Mouse (Mus musculus): ENCODE measurements at regions not wholly inside any gene's neighbourhood (a gene's known extent, or its start where the extent isn't known, plus 50 kb on each side); places are given as distances from the start of the nearest gene placed in this dataset.

DNA sequence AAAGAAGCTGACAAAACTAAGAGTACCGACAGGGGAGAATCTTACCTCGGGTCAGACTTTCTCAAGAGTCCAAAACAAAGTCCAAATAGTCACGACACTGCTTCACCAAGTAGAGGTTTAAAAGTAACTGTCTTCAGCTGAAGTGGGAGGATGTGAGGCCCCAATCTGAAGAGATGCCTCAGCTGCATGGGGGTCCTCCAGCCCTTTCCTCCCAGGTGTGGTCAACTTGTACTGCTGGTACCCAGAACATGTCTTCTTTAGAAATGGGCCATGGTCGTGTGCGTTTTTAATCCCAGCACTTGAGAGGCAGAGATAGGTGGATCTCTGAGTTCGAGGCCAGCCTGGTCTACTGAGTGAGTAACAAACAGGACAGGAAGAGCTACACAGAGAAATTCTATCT, 247.6 kb downstream of the Cxcl12 start:
- no peak overlapping the region for H3K27ac ChIP-seq (ENCODE audit: low read depth, low read length)
- no peak for TF ChIP-seq CTCF (IDR thresholded peaks at IDR 0.05; ENCODE audit: low read depth)
- H3K4me1 ChIP-seq (ENCODE audit: insufficient read depth): no peaks in the 10 kb centered on the region
- H3K4me2 ChIP-seq (ENCODE audit: low read depth): no peak overlapping the region
- ATAC-seq: no peak
- H3K27me3 ChIP-seq (ENCODE audit: insufficient read depth, low read length): no peaks in the 10 kb centered on the region
- no peaks in the 10 kb centered on the region for H3K36me3 ChIP-seq (ENCODE audit: insufficient read depth)
- H3K9ac ChIP-seq: no peak overlapping the region
- H3K4me3 ChIP-seq (ENCODE audit: low read depth, low read length): no peak overlapping the region
- H3K9me3 ChIP-seq (ENCODE audit: low read length): no peaks in the 10 kb centered on the region
- DNase-seq: no peak
- WGBS: 86% methylated on average over 6 of the region's 6 CpGs

DNA sequence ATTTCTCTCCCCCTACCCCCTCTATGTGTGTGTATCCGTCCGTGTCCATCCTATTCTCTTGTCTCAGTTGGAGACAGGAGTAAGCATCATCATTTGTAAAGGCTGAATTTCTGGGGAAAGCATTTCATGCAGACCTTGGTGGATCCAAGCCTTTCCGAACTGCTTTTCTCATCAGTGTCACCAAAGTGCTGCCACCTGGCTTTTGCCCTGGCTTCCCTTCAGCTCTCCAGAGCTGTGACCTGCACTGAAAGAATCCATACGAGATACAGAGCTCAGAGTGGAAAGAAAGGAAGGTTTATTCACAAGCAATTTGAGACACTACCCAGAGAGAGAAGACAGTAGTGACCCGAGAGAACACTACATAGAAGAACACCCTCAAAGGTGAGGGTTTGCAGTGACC, 248.1 kb downstream of the Cxcl12 start:
- no peak for TF ChIP-seq CTCF (IDR thresholded peaks at IDR 0.05; ENCODE audit: low read depth)
- Histone ChIP-seq H3K4me1 (ENCODE audit: insufficient read depth) (no peaks in the 10 kb centered on the region), H3K27ac (ENCODE audit: low read depth, low read length) (no peak overlapping the region), H3K4me3 (ENCODE audit: low read depth, low read length) (no peak overlapping the region), H3K9me3 (ENCODE audit: low read length) (no peaks in the 10 kb centered on the region), H3K27me3 (ENCODE audit: insufficient read depth, low read length) (no peaks in the 10 kb centered on the region), H3K4me2 (ENCODE audit: low read depth) (no peak overlapping the region), H3K9ac (no peak overlapping the region), H3K36me3 (ENCODE audit: insufficient read depth) (no peaks in the 10 kb centered on the region)
- 67% methylated on average over 5 of the region's 5 CpGs for WGBS
- DNase-seq (no peak), ATAC-seq (no peak)

DNA sequence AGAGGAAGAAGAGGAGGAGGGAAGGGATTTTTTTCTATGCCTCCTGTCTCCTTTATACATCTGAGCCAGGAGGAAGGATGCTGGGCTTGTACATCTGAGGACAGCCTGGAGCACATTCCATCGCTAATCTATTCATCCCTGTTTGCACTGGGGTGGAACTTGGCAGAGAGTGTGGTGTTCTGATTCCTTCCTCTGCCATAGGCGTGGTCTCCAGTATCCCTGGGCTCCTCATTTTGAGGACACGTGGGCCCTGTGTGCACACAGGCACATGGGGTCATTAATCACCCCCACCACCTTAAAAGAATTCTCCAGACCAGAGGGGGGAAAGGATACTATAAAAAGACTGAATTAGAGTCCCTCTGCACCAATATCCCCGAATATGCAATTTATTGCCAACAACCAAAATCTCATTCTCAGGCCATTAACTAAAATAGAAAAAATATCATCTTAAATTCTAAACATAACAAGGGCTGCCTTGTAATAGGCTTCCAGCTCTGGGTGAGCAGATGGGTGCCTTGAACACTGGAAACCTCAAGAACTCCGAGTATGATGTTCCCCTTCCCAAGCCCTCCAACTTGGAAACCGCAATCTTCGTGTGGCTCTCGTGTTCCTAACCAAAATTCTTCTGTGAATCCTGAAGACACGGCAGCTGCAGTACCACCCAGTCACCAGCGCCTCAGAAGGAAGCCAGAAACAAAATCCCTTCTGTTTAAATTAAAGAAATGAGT, 254.7 kb downstream of the Cxcl12 start:
- no peak for DNase-seq
- no peak for ATAC-seq
- Histone ChIP-seq H3K36me3 (ENCODE audit: insufficient read depth) (no peaks in the 10 kb centered on the region), H3K4me2 (ENCODE audit: low read depth) (no peak overlapping the region), H3K27me3 (ENCODE audit: insufficient read depth, low read length) (no peaks in the 10 kb centered on the region), H3K27ac (ENCODE audit: low read depth, low read length) (no peak overlapping the region), H3K9me3 (ENCODE audit: low read length) (no peaks in the 10 kb centered on the region), H3K4me3 (ENCODE audit: low read depth, low read length) (no peak overlapping the region), H3K4me1 (ENCODE audit: insufficient read depth) (no peaks in the 10 kb centered on the region), H3K9ac (no peak overlapping the region)
- no peak for TF ChIP-seq CTCF (IDR thresholded peaks at IDR 0.05; ENCODE audit: low read depth)
- 80% methylated on average over 10 of the region's 10 CpGs for WGBS

DNA sequence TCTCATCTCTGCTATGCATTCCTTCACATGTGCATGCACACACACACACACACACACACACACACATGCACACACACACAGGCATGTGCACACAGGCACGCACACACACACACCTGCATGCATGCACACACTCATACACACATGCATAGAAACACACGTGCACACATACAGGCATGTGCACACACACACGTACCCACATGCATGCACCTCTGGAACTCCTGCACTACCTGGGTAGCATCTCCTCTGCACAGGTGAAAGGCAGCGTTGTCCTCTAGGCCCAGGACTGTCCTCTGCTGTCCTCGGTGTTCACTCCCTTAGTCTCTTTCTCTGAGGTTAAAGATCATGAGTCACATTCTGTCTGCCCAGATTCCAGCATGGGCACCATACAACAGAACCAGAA, 258.0 kb downstream of the Cxcl12 start:
- H3K27me3 ChIP-seq (ENCODE audit: insufficient read depth, low read length): no peaks in the 10 kb centered on the region
- 96% methylated on average over 5 of the region's 5 CpGs for WGBS

DNA sequence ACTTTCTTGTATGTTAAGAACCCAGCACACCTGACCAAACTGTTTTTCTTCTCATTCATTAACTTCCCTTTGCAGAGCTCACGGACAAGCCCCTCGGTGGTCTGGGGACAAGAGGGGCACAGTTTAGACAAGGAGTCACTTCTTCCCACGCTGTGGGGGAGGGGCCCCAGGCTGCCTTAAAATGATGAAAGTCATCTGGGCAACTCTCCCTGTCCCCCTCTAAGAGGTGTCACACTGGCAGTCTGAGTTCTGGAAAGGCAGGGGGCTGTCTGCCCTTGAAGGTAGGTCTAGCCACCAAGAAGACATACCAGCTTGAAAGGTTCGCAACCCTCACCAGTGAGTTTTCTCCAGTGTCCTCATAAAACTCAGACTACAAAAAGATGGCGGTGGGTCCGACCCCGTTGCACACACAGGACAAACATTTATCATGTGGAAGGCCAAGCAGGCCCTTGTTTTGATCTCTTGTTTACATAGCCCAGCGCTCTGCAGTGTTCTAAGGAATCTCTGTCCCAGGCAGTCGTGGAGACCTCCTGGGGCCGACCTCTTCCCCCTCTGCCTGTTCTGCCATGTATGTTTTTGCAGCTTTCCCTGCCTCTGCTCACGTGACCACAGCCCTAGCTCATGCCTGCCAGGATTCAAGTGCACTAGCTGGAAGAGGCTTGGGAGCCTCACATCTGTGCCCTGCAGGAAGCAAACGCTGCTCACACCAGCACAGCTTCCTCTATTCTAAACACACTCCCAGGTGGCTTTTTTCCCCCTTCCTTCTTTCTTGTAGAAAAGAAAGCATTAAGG, 259.2 kb downstream of the Cxcl12 start:
- no peak overlapping the region for H3K4me2 ChIP-seq (ENCODE audit: low read depth)
- H3K4me1 ChIP-seq (ENCODE audit: insufficient read depth): no peaks in the 10 kb centered on the region
- H3K27ac ChIP-seq (ENCODE audit: low read depth, low read length): no peak overlapping the region
- H3K9ac ChIP-seq: no peak overlapping the region
- no peaks in the 10 kb centered on the region for H3K36me3 ChIP-seq (ENCODE audit: insufficient read depth)
- DNase-seq (no peak), ATAC-seq (peak; percentile 32; the same call in 1 of the 2 replicates)
- no peak for TF ChIP-seq CTCF (IDR thresholded peaks at IDR 0.05; ENCODE audit: low read depth)
- 54% methylated on average over 12 of the region's 12 CpGs for WGBS
- no peak overlapping the region for H3K4me3 ChIP-seq (ENCODE audit: low read depth, low read length)
- H3K9me3 ChIP-seq (ENCODE audit: low read length): no peaks in the 10 kb centered on the region
- H3K27me3 ChIP-seq (ENCODE audit: insufficient read depth, low read length): no peaks in the 10 kb centered on the region

More for the DNA sequence above, 258.0 kb downstream of the Cxcl12 start:
- H3K4me1 ChIP-seq (ENCODE audit: insufficient read depth): no peaks in the 10 kb centered on the region
- no peaks in the 10 kb centered on the region for H3K36me3 ChIP-seq (ENCODE audit: insufficient read depth)
- H3K27ac ChIP-seq (ENCODE audit: low read depth, low read length): no peak overlapping the region
- no peak overlapping the region for H3K4me2 ChIP-seq (ENCODE audit: low read depth)
- no peak for TF ChIP-seq CTCF (IDR thresholded peaks at IDR 0.05; ENCODE audit: low read depth)
- H3K4me3 ChIP-seq (ENCODE audit: low read depth, low read length): no peak overlapping the region
- DNase-seq (no peak), ATAC-seq (no peak)
- no peaks in the 10 kb centered on the region for H3K9me3 ChIP-seq (ENCODE audit: low read length)
- no peak overlapping the region for H3K9ac ChIP-seq

DNA sequence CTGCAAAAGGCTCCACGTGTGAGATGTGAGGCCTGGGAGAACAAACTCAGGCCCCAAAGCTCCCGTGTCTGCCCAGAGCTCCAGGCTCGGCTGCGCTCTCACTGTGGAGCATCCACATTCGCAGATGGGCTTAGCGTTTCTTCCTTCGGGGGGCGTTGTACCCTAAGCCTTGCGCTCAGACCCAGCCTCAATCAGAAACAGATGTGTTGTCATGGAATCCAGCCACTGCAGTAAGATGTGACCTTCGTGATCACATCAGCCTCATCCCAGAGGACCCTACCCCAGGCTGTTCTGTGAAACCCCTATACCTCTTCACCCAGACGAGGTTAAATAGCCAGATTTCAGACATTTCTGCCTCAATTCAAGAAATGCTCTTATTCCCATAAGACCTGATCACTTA, 260.1 kb downstream of the Cxcl12 start:
- no peak overlapping the region for H3K9ac ChIP-seq
- no peaks in the 10 kb centered on the region for H3K4me1 ChIP-seq (ENCODE audit: insufficient read depth)
- no peak for TF ChIP-seq CTCF (IDR thresholded peaks at IDR 0.05; ENCODE audit: low read depth)
- H3K27ac ChIP-seq (ENCODE audit: low read depth, low read length): no peak overlapping the region
- no peaks in the 10 kb centered on the region for H3K27me3 ChIP-seq (ENCODE audit: insufficient read depth, low read length)
- ATAC-seq: no peak
- H3K36me3 ChIP-seq (ENCODE audit: insufficient read depth): no peaks in the 10 kb centered on the region
- H3K4me3 ChIP-seq (ENCODE audit: low read depth, low read length): no peak overlapping the region
- H3K9me3 ChIP-seq (ENCODE audit: low read length): no peaks in the 10 kb centered on the region
- no peak for DNase-seq
- 90% methylated on average over 11 of the region's 11 CpGs for WGBS
- H3K4me2 ChIP-seq (ENCODE audit: low read depth): no peak overlapping the region

Measured in forebrain, postnatal 0 days (tissue).